Mouse (Mus musculus): ENCODE data around the gene Ndfip2. TPM values are rescaled to one million over a fixed set of nuclear protein-coding genes. Genes with fewer than 3 reads are reported as not detected.
A peak's percentile ranks its signal among the peaks of the same experiment; 100 is the strongest.

The Ndfip2 gene
- polyA plus RNA-seq, 1 experiment from 2014 or later = 78.6 TPM

- no peak overlapping the region for H3K9ac ChIP-seq (replicated peaks; ENCODE audit: low read depth, low read length)
- no peaks in the 10 kb centered on the region for H3K36me3 ChIP-seq (ENCODE audit: control insufficient read depth, insufficient read depth)
- ATAC-seq = no peak
- no peaks in the 10 kb centered on the region for H3K4me1 ChIP-seq (replicated peaks; ENCODE audit: control insufficient read depth, insufficient read depth, low read length)
- 91% methylated on average over 7 of the region's 7 CpGs for WGBS
- no peak overlapping the region for H3K4me3 ChIP-seq (replicated peaks; ENCODE audit: low read length)
- H3K4me2 ChIP-seq (ENCODE audit: low read length) = no peak overlapping the region
- H3K9me3 ChIP-seq (ENCODE audit: control insufficient read depth, low read length) = no peaks in the 10 kb centered on the region
- H3K27ac ChIP-seq (ENCODE audit: low read length) = no peak overlapping the region
- no peaks in the 10 kb centered on the region for H3K27me3 ChIP-seq (replicated peaks; ENCODE audit: control insufficient read depth, insufficient read depth, low read length)
These were observed 14.4 kb upstream of the Ndfip2 start for GRCm38 (mm10) chr14:105243805-105244443.

GRCm38 (mm10) chr14:105251038-105251437 lies 7.3 kb upstream of the Ndfip2 start:
- no peak overlapping the region for H3K9ac ChIP-seq (replicated peaks; ENCODE audit: low read depth, low read length)
- H3K4me3 ChIP-seq (replicated peaks; ENCODE audit: low read length) = no peak overlapping the region
- no peaks in the 10 kb centered on the region for H3K4me1 ChIP-seq (replicated peaks; ENCODE audit: control insufficient read depth, insufficient read depth, low read length)
- no peaks in the 10 kb centered on the region for H3K27me3 ChIP-seq (replicated peaks; ENCODE audit: control insufficient read depth, insufficient read depth, low read length)
- H3K9me3 ChIP-seq (ENCODE audit: control insufficient read depth, low read length) = no peaks in the 10 kb centered on the region
- ATAC-seq = no peak
- no peak overlapping the region for H3K4me2 ChIP-seq (ENCODE audit: low read length)
- no peaks in the 10 kb centered on the region for H3K36me3 ChIP-seq (ENCODE audit: control insufficient read depth, insufficient read depth)
- H3K27ac ChIP-seq (ENCODE audit: low read length) = no peak overlapping the region

DNA sequence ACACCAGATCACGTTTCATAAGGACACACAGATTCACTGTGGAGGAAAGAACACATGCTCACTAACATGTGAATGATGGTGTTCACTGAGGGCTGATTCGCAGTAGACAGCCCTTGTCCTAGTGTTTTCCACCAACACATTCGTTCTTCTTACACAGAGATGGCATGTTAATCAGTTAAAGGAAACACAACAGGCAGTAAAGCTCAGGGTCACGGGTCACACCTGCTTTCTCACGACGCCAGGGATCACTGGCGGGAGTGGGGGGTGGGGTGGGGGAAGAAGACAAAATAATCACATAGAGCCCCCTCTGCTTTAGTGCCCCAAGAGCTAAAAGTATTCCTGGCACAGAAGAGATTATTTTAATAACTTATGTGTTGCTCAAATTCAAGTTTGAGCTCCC lies 5.1 kb upstream of the Ndfip2 start:
- no peak overlapping the region for H3K27ac ChIP-seq (ENCODE audit: low read length)
- no peaks in the 10 kb centered on the region for H3K4me1 ChIP-seq (replicated peaks; ENCODE audit: control insufficient read depth, insufficient read depth, low read length)
- no peaks in the 10 kb centered on the region for H3K9me3 ChIP-seq (ENCODE audit: control insufficient read depth, low read length)
- H3K9ac ChIP-seq (replicated peaks; ENCODE audit: low read depth, low read length) = no peak overlapping the region
- no peaks in the 10 kb centered on the region for H3K27me3 ChIP-seq (replicated peaks; ENCODE audit: control insufficient read depth, insufficient read depth, low read length)
- H3K4me3 ChIP-seq (replicated peaks; ENCODE audit: low read length) = no peak overlapping the region
- no peak overlapping the region for H3K4me2 ChIP-seq (ENCODE audit: low read length)
- ATAC-seq = no peak
- WGBS = 61% methylated on average over 7 of the region's 7 CpGs
- H3K36me3 ChIP-seq (ENCODE audit: control insufficient read depth, insufficient read depth) = no peaks in the 10 kb centered on the region

DNA sequence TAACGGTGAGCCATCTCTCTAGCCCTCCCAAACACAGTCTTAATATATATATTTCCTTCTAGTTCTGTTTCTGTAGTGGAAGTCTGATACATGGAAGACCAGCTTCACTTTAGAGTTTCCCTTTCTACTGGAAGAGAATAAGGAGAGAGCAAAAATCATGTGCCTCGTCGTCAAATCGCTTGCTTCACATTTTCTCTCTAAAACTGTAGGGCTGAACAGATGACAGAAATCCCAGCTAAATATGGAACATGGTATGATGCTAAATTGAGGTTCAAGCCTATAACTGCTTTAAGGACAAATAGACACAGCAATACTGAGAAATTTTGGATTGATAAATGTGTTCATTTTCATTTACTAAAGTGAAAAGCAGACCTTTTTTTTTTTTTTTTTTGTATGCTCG lies 4.0 kb upstream of the Ndfip2 start:
- no peak overlapping the region for H3K4me2 ChIP-seq (ENCODE audit: low read length)
- no peak overlapping the region for H3K9ac ChIP-seq (replicated peaks; ENCODE audit: low read depth, low read length)
- WGBS = 94% methylated on average over 5 of the region's 5 CpGs
- no peak for ATAC-seq
- no peaks in the 10 kb centered on the region for H3K9me3 ChIP-seq (ENCODE audit: control insufficient read depth, low read length)
- H3K4me1 ChIP-seq (replicated peaks; ENCODE audit: control insufficient read depth, insufficient read depth, low read length) = no peaks in the 10 kb centered on the region
- no peaks in the 10 kb centered on the region for H3K27me3 ChIP-seq (replicated peaks; ENCODE audit: control insufficient read depth, insufficient read depth, low read length)
- no peak overlapping the region for H3K27ac ChIP-seq (ENCODE audit: low read length)
- no peaks in the 10 kb centered on the region for H3K36me3 ChIP-seq (ENCODE audit: control insufficient read depth, insufficient read depth)
- H3K4me3 ChIP-seq (replicated peaks; ENCODE audit: low read length) = no peak overlapping the region

- ATAC-seq = no peak
- H3K4me1 ChIP-seq (replicated peaks; ENCODE audit: control insufficient read depth, insufficient read depth, low read length) = peaks cover 4% of the 10 kb centered on the region
- 87% methylated on average over 7 of the region's 7 CpGs for WGBS
These were observed 2.8 kb upstream of the Ndfip2 start for GRCm38 (mm10) chr14:105255620-105256019.

DNA sequence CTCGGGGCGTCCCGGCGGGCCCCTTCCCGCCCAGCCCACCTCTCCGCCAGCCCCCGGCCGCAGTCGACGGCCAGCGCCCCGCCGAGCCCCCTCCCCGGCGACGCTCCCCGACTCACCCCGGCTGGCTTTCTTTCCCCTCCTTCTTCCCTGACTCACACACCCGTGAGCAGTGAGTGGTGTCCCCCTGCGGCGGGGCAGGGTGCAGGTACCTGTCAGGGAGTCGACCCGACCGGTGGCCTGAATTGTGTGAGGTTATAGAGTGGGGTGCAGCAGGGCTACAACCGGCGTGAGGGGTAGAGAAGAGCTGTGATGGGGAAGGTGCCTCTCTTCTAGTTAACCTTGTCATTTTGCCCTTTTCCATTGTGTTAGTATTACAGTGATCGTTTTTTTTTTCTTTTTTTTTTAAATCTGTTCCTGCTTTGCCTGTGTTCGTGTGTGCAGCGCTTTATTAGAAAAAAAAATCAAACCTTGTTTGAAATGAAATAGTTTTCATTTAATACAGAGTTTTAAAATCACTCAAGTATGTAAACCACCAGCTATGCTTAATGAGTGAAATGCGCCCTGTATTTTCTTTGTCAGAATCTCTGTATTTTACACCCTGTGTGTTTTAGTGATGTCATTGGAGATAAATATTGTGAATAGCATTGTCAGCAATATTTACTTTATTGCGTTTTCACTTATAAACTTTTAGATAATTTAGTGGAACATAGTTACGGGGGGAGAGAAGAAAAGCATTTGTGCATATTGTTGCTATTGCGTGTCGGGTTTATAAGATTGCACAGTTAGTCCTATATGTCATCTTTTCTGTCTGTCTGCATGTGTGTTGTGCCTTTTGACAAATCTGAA lies 885 bp downstream of the Ndfip2 start:
- 8% methylated on average over 33 of the region's 34 CpGs for WGBS
- Histone ChIP-seq H3K4me2 (ENCODE audit: low read length) (peak overlapping the region; percentile 67), H3K4me1 (replicated peaks; ENCODE audit: control insufficient read depth, insufficient read depth, low read length) (peaks cover 5% of the 10 kb centered on the region), H3K9me3 (ENCODE audit: control insufficient read depth, low read length) (no peaks in the 10 kb centered on the region), H3K9ac (replicated peaks; ENCODE audit: low read depth, low read length) (peak overlapping the region; percentile 96), H3K27me3 (replicated peaks; ENCODE audit: control insufficient read depth, insufficient read depth, low read length) (no peaks in the 10 kb centered on the region), H3K27ac (ENCODE audit: low read length) (peak overlapping the region; percentile 94), H3K4me3 (replicated peaks; ENCODE audit: low read length) (peak overlapping the region; percentile 81), H3K36me3 (ENCODE audit: control insufficient read depth, insufficient read depth) (no peaks in the 10 kb centered on the region)
- ATAC-seq = peak; percentile 62

More at GRCm38 (mm10) chr14:105255620-105256019, 2.8 kb upstream of the Ndfip2 start:
- H3K27me3 ChIP-seq (replicated peaks; ENCODE audit: control insufficient read depth, insufficient read depth, low read length) = no peaks in the 10 kb centered on the region
- H3K9me3 ChIP-seq (ENCODE audit: control insufficient read depth, low read length) = no peaks in the 10 kb centered on the region
- H3K36me3 ChIP-seq (ENCODE audit: control insufficient read depth, insufficient read depth) = no peaks in the 10 kb centered on the region
- H3K27ac ChIP-seq (ENCODE audit: low read length) = no peak overlapping the region
- no peak overlapping the region for H3K4me2 ChIP-seq (ENCODE audit: low read length)
- no peak overlapping the region for H3K9ac ChIP-seq (replicated peaks; ENCODE audit: low read depth, low read length)
- no peak overlapping the region for H3K4me3 ChIP-seq (replicated peaks; ENCODE audit: low read length)

DNA sequence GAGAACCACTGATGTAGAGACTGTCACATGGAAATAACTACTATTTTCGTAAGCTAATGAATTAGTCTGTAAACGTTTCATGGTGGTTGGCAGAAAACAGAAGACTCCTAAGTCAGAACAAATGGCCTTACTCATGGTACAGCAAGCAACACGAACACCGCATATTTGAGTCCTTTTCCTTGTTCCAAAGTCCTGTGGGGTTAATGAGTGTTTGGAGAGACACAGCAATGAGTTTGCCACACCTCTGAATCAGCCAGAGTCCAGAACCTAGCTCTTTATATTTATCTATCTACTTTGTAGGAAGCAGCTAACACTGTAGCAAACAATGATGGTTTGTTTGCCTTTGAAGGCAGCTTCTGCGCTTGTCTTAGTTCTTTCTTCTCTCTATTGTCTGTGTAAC lies 4.5 kb downstream of the Ndfip2 start:
- peaks cover 5% of the 10 kb centered on the region for H3K4me1 ChIP-seq (replicated peaks; ENCODE audit: control insufficient read depth, insufficient read depth, low read length)
- no peak overlapping the region for H3K4me3 ChIP-seq (replicated peaks; ENCODE audit: low read length)
- no peak for ATAC-seq
- no peaks in the 10 kb centered on the region for H3K27me3 ChIP-seq (replicated peaks; ENCODE audit: control insufficient read depth, insufficient read depth, low read length)
- H3K36me3 ChIP-seq (ENCODE audit: control insufficient read depth, insufficient read depth) = no peaks in the 10 kb centered on the region
- H3K27ac ChIP-seq (ENCODE audit: low read length) = no peak overlapping the region
- no peaks in the 10 kb centered on the region for H3K9me3 ChIP-seq (ENCODE audit: control insufficient read depth, low read length)
- no peak overlapping the region for H3K4me2 ChIP-seq (ENCODE audit: low read length)
- WGBS = 40% methylated on average over 5 of the region's 5 CpGs
- no peak overlapping the region for H3K9ac ChIP-seq (replicated peaks; ENCODE audit: low read depth, low read length)

- Histone ChIP-seq H3K9me3 (ENCODE audit: control insufficient read depth, low read length) (no peaks in the 10 kb centered on the region), H3K4me2 (ENCODE audit: low read length) (no peak overlapping the region), H3K4me3 (replicated peaks; ENCODE audit: low read length) (no peak overlapping the region), H3K27me3 (replicated peaks; ENCODE audit: control insufficient read depth, insufficient read depth, low read length) (no peaks in the 10 kb centered on the region), H3K4me1 (replicated peaks; ENCODE audit: control insufficient read depth, insufficient read depth, low read length) (no peaks in the 10 kb centered on the region), H3K27ac (ENCODE audit: low read length) (no peak overlapping the region), H3K36me3 (ENCODE audit: control insufficient read depth, insufficient read depth) (no peaks in the 10 kb centered on the region), H3K9ac (replicated peaks; ENCODE audit: low read depth, low read length) (no peak overlapping the region)
- 81% methylated on average over 6 of the region's 6 CpGs for WGBS
- ATAC-seq = no peak
These were observed 8.7 kb downstream of the Ndfip2 start for GRCm38 (mm10) chr14:105267095-105267494.

DNA sequence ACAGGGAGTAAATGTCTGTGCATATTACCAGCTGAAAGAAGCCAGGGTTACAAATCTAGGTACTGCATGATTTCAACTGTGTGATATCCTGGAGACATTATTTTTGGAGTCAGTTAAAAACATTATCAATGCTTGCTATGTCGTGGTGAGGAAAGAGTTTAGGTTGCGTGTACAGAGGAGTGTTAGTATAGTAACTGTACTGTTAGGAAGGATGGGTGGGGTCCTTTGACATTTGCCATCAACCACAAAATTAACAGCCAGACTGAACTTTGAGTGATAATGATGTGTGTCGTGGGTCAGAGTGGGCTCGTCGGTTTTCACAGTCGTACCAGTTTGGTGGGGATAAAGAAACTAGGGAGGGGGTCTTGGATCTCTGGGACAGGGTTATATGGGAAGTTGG lies 13.7 kb downstream of the Ndfip2 start:
- no peak for ATAC-seq
- WGBS = 86% methylated on average over 6 of the region's 6 CpGs
- no peaks in the 10 kb centered on the region for H3K4me1 ChIP-seq (replicated peaks; ENCODE audit: control insufficient read depth, insufficient read depth, low read length)
- no peaks in the 10 kb centered on the region for H3K9me3 ChIP-seq (ENCODE audit: control insufficient read depth, low read length)
- H3K4me3 ChIP-seq (replicated peaks; ENCODE audit: low read length) = no peak overlapping the region
- H3K36me3 ChIP-seq (ENCODE audit: control insufficient read depth, insufficient read depth) = no peaks in the 10 kb centered on the region
- H3K27me3 ChIP-seq (replicated peaks; ENCODE audit: control insufficient read depth, insufficient read depth, low read length) = no peaks in the 10 kb centered on the region
- no peak overlapping the region for H3K9ac ChIP-seq (replicated peaks; ENCODE audit: low read depth, low read length)
- H3K4me2 ChIP-seq (ENCODE audit: low read length) = no peak overlapping the region
- no peak overlapping the region for H3K27ac ChIP-seq (ENCODE audit: low read length)
